Mouse (Mus musculus) lung, embryonic 14.5 days (tissue): ENCODE measurements around the gene Chchd5. TPM values are rescaled to one million over a fixed set of nuclear protein-coding genes. Genes with fewer than 3 reads are reported as not detected.

Experiments
- ATAC-seq: fragments of 200-750 bp; cut with Nextera tagmentation; 2 replicates; pipeline ENCODE4 v1.8.0; 2017; ENCODE audit warnings: mild to moderate bottlenecking, moderate TSS enrichment, moderate library complexity; ENCODE audit not compliant: insufficient read depth
- DNase-seq: peaks from one replicate; pipeline ENCODE4 v3.0.0-alpha.2; 2015
- H3K27ac ChIP-seq: fragments of 300-500 bp; sonication (generic); 2 replicates; pipeline ENCODE4 v1.5.1; 2014; ENCODE audit warnings: low read depth, mild to moderate bottlenecking, moderate library complexity
- H3K27me3 ChIP-seq: fragments of 300-500 bp; sonication (generic); 2 replicates; pipeline ENCODE4 v1.6.1; 2014; ENCODE audit warnings: low read length, control low read depth; ENCODE audit not compliant: insufficient read depth
- H3K36me3 ChIP-seq: fragments of 300-500 bp; sonication (generic); 2 replicates; pipeline ENCODE4 v1.6.1; 2014; ENCODE audit warnings: control low read depth; ENCODE audit not compliant: insufficient read depth
- H3K4me1 ChIP-seq: fragments of 300-500 bp; sonication (generic); 2 replicates; pipeline ENCODE4 v1.6.1; 2014; ENCODE audit warnings: antibody characterized with exemption, control low read depth; ENCODE audit not compliant: insufficient read depth
- H3K4me2 ChIP-seq: fragments of 300-500 bp; sonication (generic); 2 replicates; pipeline ENCODE4 v1.6.1; 2014; ENCODE audit warnings: mild to moderate bottlenecking
- H3K4me3 ChIP-seq: fragments of 300-500 bp; sonication (generic); 2 replicates; pipeline ENCODE4 v1.5.1; 2014; ENCODE audit warnings: low read depth, low read length
- H3K9ac ChIP-seq: fragments of 300-500 bp; sonication (generic); 2 replicates; pipeline ENCODE4 v1.6.1; 2014
- H3K9me3 ChIP-seq: fragments of 300-500 bp; sonication (generic); 2 replicates; pipeline ENCODE4 v1.6.1; 2016; ENCODE audit warnings: low read depth, low read length, control low read depth
- CTCF ChIP-seq: IDR thresholded peaks from 2 replicates; pipeline ENCODE4 v1.5.1; 2016; ENCODE audit warnings: antibody characterized with exemption, low read depth
- WGBS: fragments of 180-500 bp; shearing (Covaris S2); extraction: QIAGEN DNeasy Blood & Tissue Kit; methylation state at CpG from one replicate; pipeline ENCODE4 v1.1.7; 2014; 5-methylcytosine and 5-hydroxymethylcytosine counted together
- polyA plus RNA-seq: library from polyadenylated mRNA; unstranded; fragments of >200 nt; fragmentation: Nextera tagmentation; extraction: Ambion mirVana; gene quantifications from 2 replicates; pipeline ENCODE4 v1.2.1, GENCODE M21; 2014

Chchd5 gene
- polyA plus RNA-seq, 1 experiment from 2014 or later: 25.7 TPM

DNA sequence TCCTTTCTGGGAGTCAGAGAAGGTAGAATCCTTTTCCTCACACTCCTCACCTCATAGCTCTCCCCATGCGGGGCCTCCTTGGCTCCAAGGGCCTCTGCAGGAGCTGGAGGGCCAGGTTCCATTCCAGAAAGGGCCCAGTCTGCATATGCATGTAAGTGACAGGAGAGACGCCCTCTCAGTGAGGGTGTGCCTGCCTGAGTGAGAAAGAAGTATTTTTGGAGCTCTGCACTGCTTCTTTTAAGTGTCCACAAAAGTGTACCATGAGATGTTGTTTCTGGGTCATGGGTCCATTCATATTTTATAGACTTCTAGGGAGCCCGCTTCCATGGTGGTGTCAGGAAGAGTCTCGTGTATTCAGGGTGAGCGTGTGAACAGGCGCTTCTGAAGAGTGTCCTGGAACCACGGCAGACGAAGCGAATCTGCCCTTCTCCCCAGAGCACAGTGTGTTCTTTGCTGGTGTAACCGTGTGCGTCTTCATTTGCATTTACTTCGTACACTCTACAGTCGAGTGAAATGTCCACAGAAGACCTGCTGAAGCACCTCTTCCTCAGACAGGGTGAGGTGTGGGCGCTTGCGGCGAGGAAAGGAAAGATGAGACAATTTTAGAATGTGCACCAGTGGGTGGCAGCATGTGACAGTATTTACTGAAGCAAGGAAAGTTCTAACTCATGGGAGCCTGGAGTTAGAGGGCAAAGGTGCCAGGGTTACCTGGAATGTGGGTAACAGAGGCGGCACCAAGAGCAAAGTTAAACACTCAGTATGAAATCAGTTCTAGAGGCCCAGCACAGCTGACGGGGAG lies 35.4 kb upstream of the Chchd5 start:
- ATAC-seq: no peak
- Histone ChIP-seq H3K4me1 (no peaks in the 10 kb centered on the region), H3K9me3 (no peaks in the 10 kb centered on the region), H3K4me3 (no peak overlapping the region), H3K27me3 (no peaks in the 10 kb centered on the region), H3K27ac (no peak overlapping the region), H3K4me2 (no peak overlapping the region), H3K9ac (no peak overlapping the region), H3K36me3 (peaks cover 38% of the 10 kb centered on the region)
- WGBS: 74% methylated on average over 18 of the region's 18 CpGs
- TF ChIP-seq CTCF: no peak
- DNase-seq: no peak

DNA sequence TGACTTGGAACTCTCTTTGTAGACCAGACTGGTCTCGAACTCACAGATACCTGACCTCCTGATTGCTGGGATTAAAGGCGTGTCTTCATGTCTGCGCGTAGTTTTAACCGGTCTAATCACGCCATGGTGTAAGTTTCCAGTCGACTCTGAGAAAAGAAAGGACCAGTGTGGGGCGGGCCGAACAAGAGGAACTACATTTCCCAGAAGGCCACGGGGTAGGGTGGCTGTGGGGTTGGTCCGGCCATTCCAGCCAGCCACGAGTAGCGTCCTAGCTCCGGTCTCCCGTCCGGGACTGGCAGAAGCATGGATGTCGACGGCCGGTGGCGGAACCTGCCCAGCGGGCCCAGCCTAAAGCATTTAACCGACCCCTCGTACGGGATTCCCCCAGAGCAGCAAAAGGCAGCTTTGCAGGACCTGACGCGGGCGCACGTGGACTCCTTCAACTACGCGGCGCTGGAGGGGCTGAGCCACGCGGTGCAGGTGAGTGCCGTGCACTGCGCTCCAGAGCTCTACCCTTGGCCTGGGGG lies 28.7 kb upstream of the Chchd5 start, which contains the start of gene Polr1b:
Gene Polr1b (plus strand): TSS at position 212 of the 527 bp plus-strand sequence.
- under 1% methylated on average over 35 of the region's 35 CpGs for WGBS
- H3K9me3 ChIP-seq: no peaks in the 10 kb centered on the region

DNA sequence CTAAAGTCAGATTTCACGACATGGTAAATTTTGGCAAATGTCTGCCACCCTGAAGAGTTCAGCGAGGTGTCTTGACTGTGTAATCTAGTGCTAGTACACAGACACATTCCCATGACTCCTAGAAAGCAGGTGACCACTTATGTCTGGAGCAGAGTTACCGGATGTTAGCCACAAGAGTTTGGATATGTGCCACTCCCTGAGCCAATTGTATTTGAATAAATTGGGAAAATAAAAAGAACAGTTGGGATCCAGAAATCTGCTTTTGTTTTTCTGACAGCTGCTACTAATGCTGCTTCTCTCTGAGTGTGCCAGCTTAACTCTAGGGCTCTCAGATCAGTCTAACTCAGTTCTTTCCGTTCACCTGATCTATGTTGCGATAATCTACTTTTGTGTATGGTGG lies 16.6 kb upstream of the Chchd5 start:
- no peak for TF ChIP-seq CTCF
- no peaks in the 10 kb centered on the region for H3K9me3 ChIP-seq
- DNase-seq (no peak), ATAC-seq (no peak)
- no peak overlapping the region for H3K9ac ChIP-seq
- no peaks in the 10 kb centered on the region for H3K4me1 ChIP-seq
- H3K4me3 ChIP-seq: no peak overlapping the region
- no peak overlapping the region for H3K27ac ChIP-seq
- H3K4me2 ChIP-seq: no peak overlapping the region
- H3K27me3 ChIP-seq: no peaks in the 10 kb centered on the region
- peaks cover 82% of the 10 kb centered on the region for H3K36me3 ChIP-seq
- 94% methylated on average over 5 of the region's 5 CpGs for WGBS

More for the DNA sequence above, 28.7 kb upstream of the Chchd5 start, which contains the start of gene Polr1b:
- no peaks in the 10 kb centered on the region for H3K27me3 ChIP-seq
- no peaks in the 10 kb centered on the region for H3K4me1 ChIP-seq
- peak within 1 kb of the TSS; percentile 75 for H3K4me2 ChIP-seq
- ATAC-seq (peak; percentile 100), DNase-seq (peak; percentile 96)
- peak within 1 kb of the TSS; percentile 80 for H3K4me3 ChIP-seq
- no peak for TF ChIP-seq CTCF
- H3K36me3 ChIP-seq: peaks cover 32% of the 10 kb centered on the region
- H3K9ac ChIP-seq: peak within 1 kb of the TSS; percentile 78
- H3K27ac ChIP-seq: peak within 1 kb of the TSS; percentile 30; the same call in 1 of the 2 replicates

DNA sequence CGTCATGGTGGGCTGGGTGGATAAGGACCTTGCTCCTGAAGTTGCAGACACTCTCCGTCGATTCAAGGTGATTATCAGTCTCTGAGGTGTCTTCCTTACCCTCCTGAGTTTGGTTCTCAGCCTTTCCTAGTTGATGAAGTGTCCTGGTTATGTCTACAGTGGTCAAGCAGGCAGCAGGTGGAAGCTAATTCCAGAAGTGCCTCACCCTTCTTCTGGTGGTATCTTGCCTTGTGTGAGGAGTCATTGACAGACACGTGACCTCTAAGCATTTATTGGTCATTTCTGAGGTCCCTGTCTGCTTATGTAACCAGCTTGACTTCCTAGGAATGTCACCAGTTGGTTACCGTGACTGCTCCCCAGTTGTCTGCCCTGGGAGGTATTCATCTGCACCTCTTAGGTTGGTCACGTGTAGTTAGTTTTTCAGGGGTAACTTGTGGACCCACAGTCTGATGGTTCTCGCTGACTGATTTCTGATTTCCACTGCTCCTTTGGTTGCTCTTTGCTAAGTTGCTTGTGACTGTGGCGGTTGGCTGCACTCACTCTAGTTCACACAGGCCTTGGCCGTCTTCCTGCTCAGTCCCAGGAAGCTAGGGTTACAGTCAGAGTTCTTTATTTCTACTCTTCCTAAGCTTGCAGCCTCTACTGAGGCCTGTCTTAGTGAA lies 13.7 kb upstream of the Chchd5 start:
- no peak overlapping the region for H3K4me3 ChIP-seq

DNA sequence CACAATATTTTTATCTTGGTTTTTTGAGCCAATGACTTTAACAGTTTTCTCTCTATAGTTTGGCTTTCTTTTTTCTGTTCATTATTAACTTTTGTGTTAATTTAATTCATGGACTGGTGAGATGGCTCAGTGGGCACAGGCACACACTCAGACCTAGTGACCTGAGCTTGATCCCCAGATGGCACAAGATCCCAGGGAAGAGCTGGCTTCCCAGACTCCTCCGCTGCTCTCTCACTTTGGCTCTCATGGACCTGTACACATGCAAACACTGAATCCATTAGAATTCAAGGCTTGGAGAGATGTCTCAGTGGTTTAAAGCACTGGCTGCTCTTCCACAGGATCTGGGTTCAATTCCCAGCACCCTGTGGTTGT lies 13.1 kb upstream of the Chchd5 start:
- no peak for ATAC-seq
- WGBS: 98% methylated on average over 1 of the region's 1 CpGs
- Histone ChIP-seq H3K27me3 (no peaks in the 10 kb centered on the region), H3K9ac (no peak overlapping the region), H3K9me3 (no peaks in the 10 kb centered on the region), H3K36me3 (peaks cover 86% of the 10 kb centered on the region), H3K4me3 (no peak overlapping the region), H3K4me2 (no peak overlapping the region), H3K4me1 (no peaks in the 10 kb centered on the region), H3K27ac (no peak overlapping the region)
- TF ChIP-seq CTCF: no peak
- DNase-seq: no peak

More for the DNA sequence above, 13.7 kb upstream of the Chchd5 start:
- Histone ChIP-seq H3K27me3 (no peaks in the 10 kb centered on the region), H3K27ac (no peak overlapping the region), H3K4me2 (no peak overlapping the region), H3K9me3 (no peaks in the 10 kb centered on the region), H3K9ac (no peak overlapping the region), H3K36me3 (peaks cover 85% of the 10 kb centered on the region), H3K4me1 (no peaks in the 10 kb centered on the region)
- ATAC-seq (no peak), DNase-seq (no peak)
- WGBS: 93% methylated on average over 9 of the region's 9 CpGs
- no peak for TF ChIP-seq CTCF

- ATAC-seq (no peak), DNase-seq (no peak)
- WGBS: 94% methylated on average over 12 of the region's 12 CpGs
- H3K36me3 ChIP-seq: peaks cover 90% of the 10 kb centered on the region
- no peaks in the 10 kb centered on the region for H3K9me3 ChIP-seq
- no peak overlapping the region for H3K4me3 ChIP-seq
- no peaks in the 10 kb centered on the region for H3K27me3 ChIP-seq
- no peak overlapping the region for H3K9ac ChIP-seq
- no peak overlapping the region for H3K27ac ChIP-seq
- H3K4me2 ChIP-seq: no peak overlapping the region
- TF ChIP-seq CTCF: no peak
- no peaks in the 10 kb centered on the region for H3K4me1 ChIP-seq
Measured at GRCm38 (mm10) chr2:129118061-129118460, 11.4 kb upstream of the Chchd5 start.

- Histone ChIP-seq H3K4me1 (no peaks in the 10 kb centered on the region), H3K36me3 (peaks cover 90% of the 10 kb centered on the region), H3K27ac (no peak overlapping the region), H3K9ac (no peak overlapping the region), H3K27me3 (no peaks in the 10 kb centered on the region), H3K9me3 (no peaks in the 10 kb centered on the region), H3K4me2 (no peak overlapping the region), H3K4me3 (no peak overlapping the region)
- TF ChIP-seq CTCF: no peak
- no peak for ATAC-seq
- WGBS: 96% methylated on average over 8 of the region's 8 CpGs
- no peak for DNase-seq
Measured at GRCm38 (mm10) chr2:129121986-129122385, 7.5 kb upstream of the Chchd5 start.
